Comparison of ENCODE assay signal across 11 mouse cellular contexts in genomic region chr11:35454191-35454725, GRCm38 (mm10).
DNase-seq lines count a peak whose midpoint lies in the region; ATAC-seq and TF ChIP-seq lines count a peak whose summit lies in the region.
"Had no signal": no experiment of that assay in that cellular context is flagged by ENCODE, and none has a peak within 500 bp of the region (broad histone marks: within the 10 kb centered on the region; RNA-seq: fewer than 3 reads in every experiment).

No protein-coding gene starts in this region.

- H3K27me3 ChIP-seq in forebrain, embryonic 13.5 days, result peaks cover 98% of the 10 kb centered on the region
- peaks cover 9% of the 10 kb centered on the region; the same call in 1 of the 2 replicates for H3K27me3 ChIP-seq in limb, embryonic 10.5 days (ENCODE audit: low read depth, poor library complexity, severe bottlenecking)
- no peaks in the 10 kb centered on the region for H3K27me3 ChIP-seq in heart, adult 2 months (ENCODE audit: control insufficient read depth, insufficient read depth, low read length)

- H3K9me3 ChIP-seq in forebrain, embryonic 13.5 days (replicated peaks), result no peaks in the 10 kb centered on the region
- no peaks in the 10 kb centered on the region for H3K9me3 ChIP-seq in limb, embryonic 10.5 days (replicated peaks)

- H3K79me2 ChIP-seq in heart, adult 2 months (replicated peaks; ENCODE audit: control insufficient read depth, insufficient read depth, low read length), result no peaks in the 10 kb centered on the region

- H3K4me3 ChIP-seq in forebrain, embryonic 13.5 days, result no peak overlapping the region
- no peak overlapping the region for H3K4me3 ChIP-seq in limb, embryonic 10.5 days
- no peak overlapping the region for H3K4me3 ChIP-seq in heart, adult 2 months
- H3K4me3 ChIP-seq: gastrocnemius, adult 2 months had no signal

- TF ChIP-seq EP300 in heart, adult 2 months (IDR thresholded peaks at IDR 0.05; ENCODE audit: insufficient read depth, low read depth, low read length), result no peak

- no peak for TF ChIP-seq CTCF in heart, adult 2 months (IDR thresholded peaks at IDR 0.05)

- WGBS in forebrain, embryonic 13.5 days, result 2% methylated on average over 10 of the region's 10 CpGs
- WGBS in limb, embryonic 10.5 days, result 33% methylated on average over 10 of the region's 10 CpGs
- WGBS in heart, adult 2 months, result 50% methylated on average over 10 of the region's 10 CpGs

- no peak for TF ChIP-seq POLR2A in heart, adult 2 months (IDR thresholded peaks at IDR 0.05; ENCODE audit: insufficient read depth, low read depth, low read length)

- H3K4me2 ChIP-seq in forebrain, embryonic 13.5 days, result peak overlapping the region; percentile 16; the same call in 1 of the 2 replicates

- peaks cover 19% of the 10 kb centered on the region for H3K4me1 ChIP-seq in forebrain, embryonic 13.5 days
- H3K4me1 ChIP-seq in limb, embryonic 10.5 days, result peaks cover 61% of the 10 kb centered on the region
- H3K4me1 ChIP-seq in heart, adult 2 months (ENCODE audit: control insufficient read depth, insufficient read depth, low read length), result no peaks in the 10 kb centered on the region

- no peak overlapping the region for H3K27ac ChIP-seq in forebrain, embryonic 13.5 days
- peak overlapping the region; percentile 38; the same call in 1 of the 2 replicates for H3K27ac ChIP-seq in limb, embryonic 10.5 days
- no peak overlapping the region for H3K27ac ChIP-seq in heart, adult 2 months
- H3K27ac ChIP-seq: gastrocnemius, adult 2 months; macrophage had no signal

- ATAC-seq in forebrain, embryonic 13.5 days, result peak; percentile 76

- H3K9ac ChIP-seq in forebrain, embryonic 13.5 days, result no peak overlapping the region
- no peak overlapping the region for H3K9ac ChIP-seq in heart, adult 2 months (ENCODE audit: low read depth, low read length)

- H3K36me3 ChIP-seq in forebrain, embryonic 13.5 days (ENCODE audit: poor library complexity, severe bottlenecking), result no peaks in the 10 kb centered on the region
- H3K36me3 ChIP-seq in limb, embryonic 10.5 days, result no peaks in the 10 kb centered on the region
- no peaks in the 10 kb centered on the region for H3K36me3 ChIP-seq in heart, adult 2 months (ENCODE audit: control insufficient read depth, insufficient read depth, low read length)

- intact Hi-C loops in heart, adult 2 months (cut with DNase I), result loop anchor here (5.0 kb wide), 2 partner anchors 213 to 612 kb away; no protein-coding TSS in a partner anchor

- DNase-seq in adrenal gland, postnatal 10 days, result peak; percentile 4
- no peak for DNase-seq in adrenal gland, postnatal 4 days (ENCODE audit: low spot score in 2 of 2)
- peak; percentile 79 for DNase-seq in MN1 (ENCODE audit: low spot score)
- no peak for DNase-seq in limb, embryonic 10.5 days (ENCODE audit: low spot score)
- DNase-seq in ovary, postnatal 36 days (ENCODE audit: low spot score), result no peak
- no peak for DNase-seq in layer of hippocampus, postnatal 36 days
- no peak for DNase-seq in heart, adult 2 months
- DNase-seq: gastrocnemius, adult 2 months; kidney, adult 18-20 months had no signal

Comparison
In these comparisons a context has a peak if more than half of its experiments do, and no peak if none do; other contexts are left out.
1. DNase-seq: peak in adrenal gland, postnatal 10 days (single experiment) and MN1 (single experiment); none in adrenal gland, postnatal 4 days (0 of 2), limb, embryonic 10.5 days (single experiment), ovary, postnatal 36 days (single experiment), layer of hippocampus, postnatal 36 days (0 of 2) and heart, adult 2 months (0 of 2).